Mouse (Mus musculus): Measurements from ENCODE around the gene H2al1c. TPM values are rescaled to one million over a fixed set of nuclear protein-coding genes. Genes with fewer than 3 reads are reported as not detected.
"Not testable (repeated sequence)": the region's sequence is repeated elsewhere in the genome, so short reads cannot be mapped to it uniquely, and the experiment has no call there.

Gene H2al1c
- not detected for polyA plus RNA-seq (2017; shearing (Covaris generic))

DNA sequence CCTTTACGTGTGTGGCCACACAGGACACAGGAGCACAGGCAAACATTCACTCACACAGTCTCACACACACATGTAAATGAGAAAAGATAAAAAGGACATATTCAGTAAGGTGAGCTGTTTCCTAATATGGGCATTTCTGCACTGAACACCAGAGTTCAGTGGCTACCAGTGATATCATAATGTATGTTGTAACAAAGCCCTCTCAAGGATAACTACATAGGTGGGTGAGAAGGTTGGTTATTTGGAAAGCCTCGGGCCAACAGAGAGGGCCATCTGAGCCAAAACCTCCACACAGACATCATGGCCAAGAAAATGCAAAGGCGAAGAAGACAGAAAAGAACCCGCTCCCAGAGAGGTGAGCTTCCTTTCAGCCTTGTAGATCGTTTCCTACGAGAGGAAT is at the start of gene H2al1c:
H2al1c (plus strand) TSS at position 301 of the 400 bp plus-strand sequence.
- not testable (repeated sequence) for ATAC-seq

DNA sequence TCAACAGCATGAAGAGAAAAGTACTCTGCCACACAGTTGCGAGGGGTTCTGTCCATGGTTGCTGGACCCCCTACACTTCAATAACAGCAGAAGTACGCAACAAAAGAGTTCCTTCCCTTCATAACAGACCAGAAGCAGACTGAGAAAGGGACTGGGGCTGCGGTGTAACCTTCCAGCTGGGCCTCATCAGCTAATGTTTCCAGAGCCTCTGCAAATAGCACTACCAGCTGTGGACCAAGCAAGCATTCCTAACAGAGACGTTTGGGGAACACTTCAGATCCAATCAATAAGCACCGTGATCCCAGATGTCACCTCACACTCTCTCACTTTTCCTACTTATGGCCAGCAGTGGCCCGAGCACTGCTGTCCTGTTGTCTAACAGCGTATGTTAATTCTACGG is 40.5 kb upstream of the H2al1c start:
- no peak for ATAC-seq

DNA sequence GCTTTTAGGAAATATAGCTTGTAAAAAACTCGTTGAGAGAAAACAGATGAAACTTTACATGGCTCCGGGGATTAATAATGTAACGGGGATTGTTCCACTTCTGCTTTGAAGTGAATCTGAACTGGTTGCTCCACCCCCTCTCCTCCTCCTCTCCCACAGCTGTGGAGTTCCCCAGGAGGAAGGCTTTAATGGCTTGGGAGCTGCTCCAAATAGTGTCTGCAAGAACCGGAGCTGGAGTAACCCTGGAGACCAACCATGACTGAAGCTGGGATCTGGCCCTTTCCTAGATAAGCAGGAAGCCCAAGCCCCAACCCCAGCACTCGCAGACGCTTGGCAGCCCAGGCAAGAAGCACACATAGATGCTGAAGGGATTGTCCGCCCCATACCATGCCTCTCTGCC is 37.7 kb upstream of the H2al1c start:
- ATAC-seq: no peak

- no peak for ATAC-seq
Observed at GRCm38 (mm10) chrX:11269074-11269473, 36.4 kb upstream of the H2al1c start.

GRCm38 (mm10) chrX:11273190-11273589 is 32.3 kb upstream of the H2al1c start:
- ATAC-seq: no peak

- no peak for ATAC-seq
Observed at GRCm38 (mm10) chrX:11277083-11277482, 28.4 kb upstream of the H2al1c start.

DNA sequence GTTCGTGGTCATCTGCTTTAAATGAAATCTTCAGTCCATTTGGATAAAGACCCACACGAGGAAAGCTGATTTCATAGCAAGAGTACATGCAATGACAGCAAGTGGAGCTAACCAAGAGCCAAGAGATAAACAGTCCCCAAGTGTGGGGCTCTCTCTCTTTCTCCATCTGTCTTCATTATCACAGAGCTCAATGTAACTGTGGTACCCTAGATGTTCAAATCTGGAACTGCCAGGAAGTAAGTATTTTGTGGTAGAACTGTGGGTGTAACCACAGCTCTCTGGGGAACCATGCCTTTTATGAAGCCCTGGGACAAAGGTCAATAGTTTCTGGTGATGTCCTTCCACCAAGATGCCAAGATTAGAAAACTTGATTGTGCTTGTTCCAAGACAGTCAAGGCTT is 24.7 kb upstream of the H2al1c start:
- no peak for ATAC-seq

- no peak for ATAC-seq
Observed at GRCm38 (mm10) chrX:11288306-11288882, 17.1 kb upstream of the H2al1c start.

- ATAC-seq: no peak
Observed at GRCm38 (mm10) chrX:11289244-11289643, 16.2 kb upstream of the H2al1c start.

- ATAC-seq: not testable (repeated sequence)
Observed at GRCm38 (mm10) chrX:11298957-11299356, 6.5 kb upstream of the H2al1c start, which contains the start of gene H2al1a. H2al1a (plus strand) TSS chrX:11299257.

DNA sequence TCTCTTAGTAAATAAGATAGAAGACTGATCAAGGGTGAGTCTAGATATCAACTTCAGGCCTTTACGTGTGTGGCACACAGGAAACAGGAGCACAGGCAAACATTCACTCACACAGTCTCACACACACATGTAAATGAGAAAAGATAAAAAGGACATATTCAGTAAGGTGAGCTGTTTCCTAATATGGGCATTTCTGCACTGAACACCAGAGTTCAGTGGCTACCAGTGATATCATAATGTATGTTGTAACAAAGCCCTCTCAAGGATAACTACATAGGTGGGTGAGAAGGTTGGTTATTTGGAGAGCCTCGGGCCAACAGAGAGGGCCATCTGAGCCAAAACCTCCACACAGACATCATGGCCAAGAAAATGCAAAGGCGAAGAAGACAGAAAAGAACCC is 3.3 kb upstream of the H2al1c start, which contains the start of gene H2al1b:
H2al1b (plus strand) TSS at position 301 of the 400 bp plus-strand sequence.
- not testable (repeated sequence) for ATAC-seq

DNA sequence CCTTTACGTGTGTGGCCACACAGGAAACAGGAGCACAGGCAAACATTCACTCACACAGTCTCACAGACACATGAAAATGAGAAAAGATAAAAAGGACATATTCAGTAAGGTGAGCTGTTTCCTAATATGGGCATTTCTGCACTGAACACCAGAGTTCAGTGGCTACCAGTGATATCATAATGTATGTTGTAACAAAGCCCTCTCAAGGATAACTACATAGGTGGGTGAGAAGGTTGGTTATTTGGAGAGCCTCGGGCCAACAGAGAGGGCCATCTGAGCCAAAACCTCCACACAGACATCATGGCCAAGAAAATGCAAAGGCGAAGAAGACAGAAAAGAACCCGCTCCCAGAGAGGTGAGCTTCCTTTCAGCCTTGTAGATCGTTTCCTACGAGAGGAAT is 3.1 kb downstream of the H2al1c start, which contains the start of gene H2al1d:
H2al1d (plus strand) TSS at position 301 of the 400 bp plus-strand sequence.
- not testable (repeated sequence) for ATAC-seq

GRCm38 (mm10) chrX:11311634-11312033 is 6.2 kb downstream of the H2al1c start, which contains the start of gene H2al1e:
H2al1e (plus strand) TSS chrX:11311934.
- ATAC-seq: not testable (repeated sequence)

DNA sequence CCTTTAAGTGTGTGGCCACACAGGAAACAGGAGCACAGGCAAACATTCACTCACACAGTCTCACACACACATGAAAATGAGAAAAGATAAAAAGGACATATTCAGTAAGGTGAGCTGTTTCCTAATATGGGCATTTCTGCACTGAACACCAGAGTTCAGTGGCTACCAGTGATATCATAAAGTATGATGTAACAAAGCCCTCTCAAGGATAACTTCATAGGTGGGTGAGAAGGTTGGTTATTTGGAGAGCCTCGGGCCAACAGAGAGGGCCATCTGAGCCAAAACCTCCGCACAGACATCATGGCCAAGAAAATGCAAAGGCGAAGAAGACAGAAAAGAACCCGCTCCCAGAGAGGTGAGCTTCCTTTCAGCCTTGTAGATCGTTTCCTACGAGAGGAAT is 9.4 kb downstream of the H2al1c start, which contains the start of gene H2al1f:
H2al1f (plus strand) TSS at position 301 of the 400 bp plus-strand sequence.
- not testable (repeated sequence) for ATAC-seq

DNA sequence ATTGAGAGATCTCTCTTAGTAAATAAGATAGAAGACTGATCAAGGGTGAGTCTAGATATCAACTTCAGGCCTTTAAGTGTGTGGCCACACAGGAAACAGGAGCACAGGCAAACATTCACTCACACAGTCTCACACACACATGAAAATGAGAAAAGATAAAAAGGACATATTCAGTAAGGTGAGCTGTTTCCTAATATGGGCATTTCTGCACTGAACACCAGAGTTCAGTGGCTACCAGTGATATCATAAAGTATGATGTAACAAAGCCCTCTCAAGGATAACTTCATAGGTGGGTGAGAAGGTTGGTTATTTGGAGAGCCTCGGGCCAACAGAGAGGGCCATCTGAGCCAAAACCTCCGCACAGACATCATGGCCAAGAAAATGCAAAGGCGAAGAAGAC is 12.5 kb downstream of the H2al1c start, which contains the start of gene H2al1g:
H2al1g (plus strand) TSS at position 301 of the 400 bp plus-strand sequence.
- ATAC-seq: not testable (repeated sequence)

DNA sequence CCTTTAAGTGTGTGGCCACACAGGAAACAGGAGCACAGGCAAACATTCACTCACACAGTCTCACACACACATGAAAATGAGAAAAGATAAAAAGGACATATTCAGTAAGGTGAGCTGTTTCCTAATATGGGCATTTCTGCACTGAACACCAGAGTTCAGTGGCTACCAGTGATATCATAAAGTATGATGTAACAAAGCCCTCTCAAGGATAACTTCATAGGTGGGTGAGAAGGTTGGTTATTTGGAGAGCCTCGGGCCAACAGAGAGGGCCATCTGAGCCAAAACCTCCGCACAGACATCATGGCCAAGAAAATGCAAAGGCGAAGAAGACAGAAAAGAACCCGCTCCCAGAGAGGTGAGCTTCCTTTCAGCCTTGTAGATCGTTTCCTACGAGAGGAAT is 15.7 kb downstream of the H2al1c start, which contains the start of gene H2al1h:
H2al1h (plus strand) TSS at position 301 of the 400 bp plus-strand sequence.
- ATAC-seq: not testable (repeated sequence)

GRCm38 (mm10) chrX:11324359-11324758 is 18.9 kb downstream of the H2al1c start, which contains the start of gene H2al1i:
H2al1i (plus strand) TSS chrX:11324659.
- not testable (repeated sequence) for ATAC-seq

- not testable (repeated sequence) for ATAC-seq
Observed at GRCm38 (mm10) chrX:11327522-11327921, 22.1 kb downstream of the H2al1c start, which contains the start of gene H2al1j. H2al1j (plus strand) TSS chrX:11327822.

DNA sequence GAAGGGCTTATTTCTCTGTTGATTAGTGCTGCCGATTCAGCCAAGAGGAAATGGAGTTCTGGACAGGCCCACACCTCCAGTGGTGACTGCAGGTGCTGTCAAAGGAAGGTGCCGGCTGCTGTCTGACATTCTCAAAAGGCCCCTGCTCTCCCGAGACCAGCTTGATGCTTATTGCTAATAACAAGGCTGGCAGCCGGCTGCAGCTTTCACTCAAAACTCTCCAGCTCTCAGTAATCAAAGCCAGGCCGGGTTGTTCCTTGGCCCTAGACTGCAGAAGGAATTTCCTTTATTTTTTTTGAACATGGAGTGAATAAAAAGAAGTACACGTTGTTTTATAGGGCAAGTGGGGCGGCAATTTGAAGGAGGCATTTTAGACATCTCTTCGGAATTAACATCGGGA is 40.3 kb downstream of the H2al1c start:
- no peak for ATAC-seq

- ATAC-seq: no peak
Observed at GRCm38 (mm10) chrX:11346756-11347155, 41.3 kb downstream of the H2al1c start.
